Mouse (Mus musculus) lung, embryonic 15.5 days (tissue): ENCODE measurements around the gene Pgap1. TPM values are rescaled to one million over a fixed set of nuclear protein-coding genes. Genes with fewer than 3 reads are reported as not detected.

Experiments
- ATAC-seq: fragments of 200-750 bp; cut with Nextera tagmentation; 2 replicates; pipeline ENCODE4 v1.8.0; 2017; ENCODE audit warnings: moderate number of reproducible peaks, borderline replicate concordance; ENCODE audit not compliant: low FRiP score, low TSS enrichment; ENCODE audit errors: extremely low read depth
- H3K27ac ChIP-seq: fragments of 300-500 bp; sonication (generic); 2 replicates; pipeline ENCODE4 v1.5.1; 2015; ENCODE audit warnings: moderate library complexity, mild to moderate bottlenecking, inconsistent platforms
- H3K27me3 ChIP-seq: fragments of 300-500 bp; sonication (generic); 2 replicates; pipeline ENCODE4 v1.6.1; 2015; ENCODE audit warnings: inconsistent platforms
- H3K36me3 ChIP-seq: fragments of 300-500 bp; sonication (generic); 2 replicates; pipeline ENCODE4 v1.6.1; 2015; ENCODE audit warnings: inconsistent platforms
- H3K4me1 ChIP-seq: fragments of 300-500 bp; sonication (generic); 2 replicates; pipeline ENCODE4 v1.6.1; 2015; ENCODE audit warnings: inconsistent platforms
- H3K4me2 ChIP-seq: fragments of 300-500 bp; sonication (generic); 2 replicates; pipeline ENCODE4 v1.6.1; 2015; ENCODE audit warnings: inconsistent platforms, mild to moderate bottlenecking, moderate library complexity
- H3K4me3 ChIP-seq: fragments of 300-500 bp; sonication (generic); 2 replicates; pipeline ENCODE4 v1.5.1; 2015; ENCODE audit warnings: mild to moderate bottlenecking, inconsistent platforms
- H3K9ac ChIP-seq: fragments of 300-500 bp; sonication (generic); 2 replicates; pipeline ENCODE4 v1.6.1; 2015; ENCODE audit warnings: inconsistent platforms
- H3K9me3 ChIP-seq: fragments of 300-500 bp; sonication (generic); 2 replicates; pipeline ENCODE4 v1.6.1; 2016; ENCODE audit warnings: inconsistent platforms
- WGBS: fragments of 180-500 bp; shearing (Covaris S2); methylation state at CpG from one replicate; pipeline ENCODE4 v1.1.7; 2015; 5-methylcytosine and 5-hydroxymethylcytosine counted together
- polyA plus RNA-seq: library from polyadenylated mRNA; unstranded; fragments of >200 nt; fragmentation: Nextera tagmentation; extraction: Ambion mirVana; gene quantifications from 2 replicates; pipeline ENCODE4 v1.2.1, GENCODE M21; 2015

Gene Pgap1
- polyA plus RNA-seq, 1 experiment from 2014 or later = 5.5 TPM

GRCm38 (mm10) chr1:54496254-54496653, 61.2 kb downstream of the Pgap1 start:
- Histone ChIP-seq H3K4me1 (no peaks in the 10 kb centered on the region), H3K27ac (no peak overlapping the region), H3K36me3 (peaks cover 2% of the 10 kb centered on the region; the same call in 1 of the 2 replicates), H3K9me3 (no peaks in the 10 kb centered on the region), H3K27me3 (no peaks in the 10 kb centered on the region), H3K4me2 (no peak overlapping the region), H3K9ac (no peak overlapping the region), H3K4me3 (no peak overlapping the region)
- WGBS = 44% methylated on average over 1 of the region's 1 CpGs
- no peak for ATAC-seq

- H3K9me3 ChIP-seq = no peaks in the 10 kb centered on the region
- 81% methylated on average over 3 of the region's 3 CpGs for WGBS
- H3K4me1 ChIP-seq = no peaks in the 10 kb centered on the region
- no peaks in the 10 kb centered on the region for H3K36me3 ChIP-seq
- no peaks in the 10 kb centered on the region for H3K27me3 ChIP-seq
- no peak overlapping the region for H3K4me2 ChIP-seq
- no peak overlapping the region for H3K9ac ChIP-seq
- ATAC-seq = no peak
- no peak overlapping the region for H3K27ac ChIP-seq
- H3K4me3 ChIP-seq = no peak overlapping the region
These were observed 64.0 kb downstream of the Pgap1 start for GRCm38 (mm10) chr1:54493496-54493895.

GRCm38 (mm10) chr1:54492435-54492841, 65.0 kb downstream of the Pgap1 start:
- no peak overlapping the region for H3K9ac ChIP-seq

GRCm38 (mm10) chr1:54484744-54485420, 72.6 kb downstream of the Pgap1 start:
- H3K36me3 ChIP-seq = 0 out of 2 replicates have a peak, but pooled peaks cover 3% of the 10 kb centered on the region
- H3K27me3 ChIP-seq = no peaks in the 10 kb centered on the region
- H3K4me2 ChIP-seq = no peak overlapping the region
- no peak overlapping the region for H3K4me3 ChIP-seq
- ATAC-seq = no peak
- H3K9ac ChIP-seq = no peak overlapping the region
- 86% methylated on average over 3 of the region's 3 CpGs for WGBS
- no peak overlapping the region for H3K27ac ChIP-seq
- no peaks in the 10 kb centered on the region for H3K9me3 ChIP-seq
- no peaks in the 10 kb centered on the region for H3K4me1 ChIP-seq

More at GRCm38 (mm10) chr1:54492435-54492841, 65.0 kb downstream of the Pgap1 start:
- H3K4me2 ChIP-seq = no peak overlapping the region
- H3K27ac ChIP-seq = no peak overlapping the region
- H3K4me3 ChIP-seq = no peak overlapping the region
- H3K27me3 ChIP-seq = no peaks in the 10 kb centered on the region
- H3K4me1 ChIP-seq = no peaks in the 10 kb centered on the region
- no peaks in the 10 kb centered on the region for H3K9me3 ChIP-seq
- 70% methylated on average over 2 of the region's 2 CpGs for WGBS
- ATAC-seq = no peak
- H3K36me3 ChIP-seq = no peaks in the 10 kb centered on the region

GRCm38 (mm10) chr1:54480491-54480890, 77.0 kb downstream of the Pgap1 start:
- Histone ChIP-seq H3K36me3 (peaks cover 3% of the 10 kb centered on the region; the same call in 1 of the 2 replicates), H3K9ac (no peak overlapping the region), H3K4me3 (no peak overlapping the region), H3K9me3 (no peaks in the 10 kb centered on the region), H3K27me3 (no peaks in the 10 kb centered on the region), H3K27ac (no peak overlapping the region), H3K4me2 (no peak overlapping the region), H3K4me1 (no peaks in the 10 kb centered on the region)
- 92% methylated on average over 12 of the region's 12 CpGs for WGBS
- ATAC-seq = no peak

- no peaks in the 10 kb centered on the region for H3K4me1 ChIP-seq
- no peak overlapping the region for H3K27ac ChIP-seq
- ATAC-seq = no peak
- no peak overlapping the region for H3K9ac ChIP-seq
- H3K4me3 ChIP-seq = no peak overlapping the region
- no peaks in the 10 kb centered on the region for H3K36me3 ChIP-seq
- H3K9me3 ChIP-seq = no peaks in the 10 kb centered on the region
- no peak overlapping the region for H3K4me2 ChIP-seq
- H3K27me3 ChIP-seq = no peaks in the 10 kb centered on the region
These were observed 88.8 kb downstream of the Pgap1 start for GRCm38 (mm10) chr1:54468662-54469061.

GRCm38 (mm10) chr1:54467366-54467765, 90.1 kb downstream of the Pgap1 start:
- Histone ChIP-seq H3K4me1 (no peaks in the 10 kb centered on the region), H3K4me3 (no peak overlapping the region), H3K27ac (no peak overlapping the region), H3K36me3 (no peaks in the 10 kb centered on the region), H3K9me3 (no peaks in the 10 kb centered on the region), H3K27me3 (no peaks in the 10 kb centered on the region), H3K4me2 (no peak overlapping the region), H3K9ac (no peak overlapping the region)
- 95% methylated on average over 1 of the region's 1 CpGs for WGBS
- no peak for ATAC-seq

GRCm38 (mm10) chr1:54452116-54452515, 105.4 kb downstream of the Pgap1 start:
- no peak overlapping the region for H3K27ac ChIP-seq
- WGBS = 70% methylated on average over 2 of the region's 2 CpGs

GRCm38 (mm10) chr1:54448833-54449232, 108.7 kb downstream of the Pgap1 start:
- Histone ChIP-seq H3K9me3 (no peaks in the 10 kb centered on the region), H3K4me3 (no peak overlapping the region), H3K4me1 (no peaks in the 10 kb centered on the region), H3K9ac (no peak overlapping the region), H3K36me3 (no peaks in the 10 kb centered on the region), H3K27ac (no peak overlapping the region), H3K4me2 (no peak overlapping the region), H3K27me3 (0 out of 2 replicates have a peak, but pooled peaks cover 1% of the 10 kb centered on the region)
- WGBS = 75% methylated on average over 4 of the region's 4 CpGs
- ATAC-seq = no peak

More at GRCm38 (mm10) chr1:54452116-54452515, 105.4 kb downstream of the Pgap1 start:
- Histone ChIP-seq H3K9me3 (no peaks in the 10 kb centered on the region), H3K9ac (no peak overlapping the region), H3K4me1 (no peaks in the 10 kb centered on the region), H3K4me3 (no peak overlapping the region), H3K36me3 (no peaks in the 10 kb centered on the region), H3K4me2 (no peak overlapping the region), H3K27me3 (no peaks in the 10 kb centered on the region)
- ATAC-seq = no peak

GRCm38 (mm10) chr1:54443641-54444040, 113.8 kb downstream of the Pgap1 start:
- Histone ChIP-seq H3K4me3 (no peak overlapping the region), H3K9me3 (no peaks in the 10 kb centered on the region), H3K4me1 (0 out of 2 replicates have a peak, but pooled peaks cover 3% of the 10 kb centered on the region), H3K27me3 (peaks cover 11% of the 10 kb centered on the region; the same call in 1 of the 2 replicates), H3K36me3 (no peaks in the 10 kb centered on the region), H3K9ac (no peak overlapping the region), H3K27ac (no peak overlapping the region), H3K4me2 (no peak overlapping the region)
- 55% methylated on average over 7 of the region's 7 CpGs for WGBS
- no peak for ATAC-seq

GRCm38 (mm10) chr1:54439080-54439476, 118.4 kb downstream of the Pgap1 start:
- peaks cover 11% of the 10 kb centered on the region; the same call in 1 of the 2 replicates for H3K27me3 ChIP-seq
- 62% methylated on average over 3 of the region's 3 CpGs for WGBS
- peak overlapping the region; percentile 74 for H3K4me2 ChIP-seq
- H3K36me3 ChIP-seq = no peaks in the 10 kb centered on the region
- H3K27ac ChIP-seq = no peak overlapping the region
- peak overlapping the region; percentile 69; the same call in 1 of the 2 replicates for H3K9ac ChIP-seq
- no peaks in the 10 kb centered on the region for H3K9me3 ChIP-seq
- no peak for ATAC-seq
- peak overlapping the region; percentile 80 for H3K4me3 ChIP-seq
- H3K4me1 ChIP-seq = peaks cover 8% of the 10 kb centered on the region; the same call in 1 of the 2 replicates

- H3K4me3 ChIP-seq = peak within 1 kb of the TSS; percentile 80
- H3K27me3 ChIP-seq = peaks cover 7% of the 10 kb centered on the region; the same call in 1 of the 2 replicates
- whole genome bisulfite sequencing = 2% methylated on average over 39 of the region's 39 CpGs
- H3K27ac ChIP-seq = no peak within 1 kb of the TSS
- peaks cover 8% of the 10 kb centered on the region; the same call in 1 of the 2 replicates for H3K4me1 ChIP-seq
- H3K9me3 ChIP-seq = no peaks in the 10 kb centered on the region
- peak within 1 kb of the TSS; percentile 74 for H3K4me2 ChIP-seq
- peak; percentile 98 for ATAC-seq
- H3K9ac ChIP-seq = peak within 1 kb of the TSS; percentile 69
- no peaks in the 10 kb centered on the region for H3K36me3 ChIP-seq
These were observed 119.0 kb downstream of the Pgap1 start, which contains the start of gene Gtf3c3 for GRCm38 (mm10) chr1:54438340-54439079. Gtf3c3 (minus strand) TSS chr1:54438971.
